Comparison of ENCODE assay signal across 12 mouse cellular contexts in genomic region chr14:22413220-22413619, GRCm38 (mm10).
"Had no signal": no experiment of that assay in that cellular context is flagged by ENCODE, and none has a peak within 500 bp of the region (broad histone marks: within the 10 kb centered on the region; RNA-seq: fewer than 3 reads in every experiment).

No protein-coding gene starts in this region.

- H3K27me3 ChIP-seq: limb, embryonic 15.5 days; liver, embryonic 13.5 days; midbrain, embryonic 13.5 days; stomach, embryonic 15.5 days had no signal

- DNase-seq: kidney, adult 8-10 months; kidney, postnatal 25 days; left cerebral cortex, postnatal 4 days; liver, embryonic 13.5 days; liver, postnatal 0 days; lung, postnatal 36 days; right cerebral cortex, postnatal 14 days; thymus, postnatal 14 days had no signal

- H3K9me3 ChIP-seq: limb, embryonic 15.5 days; liver, embryonic 13.5 days; midbrain, embryonic 13.5 days; stomach, embryonic 15.5 days had no signal

- ATAC-seq: intestine, postnatal 0 days; liver, postnatal 0 days; midbrain, embryonic 13.5 days had no signal

- H3K4me3 ChIP-seq: limb, embryonic 15.5 days; liver, embryonic 13.5 days; midbrain, embryonic 13.5 days; stomach, embryonic 15.5 days had no signal

- H3K4me1 ChIP-seq: limb, embryonic 15.5 days; liver, embryonic 13.5 days; midbrain, embryonic 13.5 days; stomach, embryonic 15.5 days had no signal

- H3K4me2 ChIP-seq: limb, embryonic 15.5 days; liver, embryonic 13.5 days; midbrain, embryonic 13.5 days; stomach, embryonic 15.5 days had no signal

- H3K36me3 ChIP-seq: limb, embryonic 15.5 days; liver, embryonic 13.5 days; midbrain, embryonic 13.5 days; stomach, embryonic 15.5 days had no signal

- H3K9ac ChIP-seq: limb, embryonic 15.5 days; liver, embryonic 13.5 days; liver, postnatal 0 days; midbrain, embryonic 13.5 days; stomach, embryonic 15.5 days had no signal

- H3K27ac ChIP-seq: limb, embryonic 15.5 days; liver, embryonic 13.5 days; midbrain, embryonic 13.5 days; stomach, embryonic 15.5 days had no signal
